In genomic region chr13:21264366-21264765, GRCm38 (mm10) we compare ENCODE assay signal across 9 mouse cellular contexts. TPM values are rescaled to one million over a fixed set of nuclear protein-coding genes. Genes with fewer than 3 reads are reported as not detected.
A peak's percentile ranks its signal among the peaks of the same experiment; 100 is the strongest.
DNase-seq lines count a peak whose midpoint lies in the region; ATAC-seq and TF ChIP-seq lines count a peak whose summit lies in the region.
"Had no signal": no experiment of that assay in that cellular context is flagged by ENCODE, and none has a peak within 500 bp of the region (broad histone marks: within the 10 kb centered on the region; RNA-seq: fewer than 3 reads in every experiment).

No protein-coding gene starts in this region.

- no peak overlapping the region for H3K27ac ChIP-seq in lung, embryonic 15.5 days
- no peak overlapping the region for H3K27ac ChIP-seq in liver, embryonic 13.5 days
- no peak overlapping the region for H3K27ac ChIP-seq in stomach, postnatal 0 days (replicated peaks)

- 3% methylated on average over 11 of the region's 11 CpGs for WGBS in lung, embryonic 15.5 days
- under 1% methylated on average over 11 of the region's 11 CpGs for WGBS in liver, embryonic 13.5 days (ENCODE audit: insufficient replicate concordance)
- WGBS in stomach, postnatal 0 days: 10% methylated on average over 11 of the region's 11 CpGs

- no peak overlapping the region for H3K9ac ChIP-seq in lung, embryonic 15.5 days
- H3K9ac ChIP-seq in liver, embryonic 13.5 days: peak overlapping the region; percentile 49
- H3K9ac ChIP-seq in stomach, postnatal 0 days (ENCODE audit: low read length): no peak overlapping the region

- no peaks in the 10 kb centered on the region for H3K9me3 ChIP-seq in lung, embryonic 15.5 days
- H3K9me3 ChIP-seq in liver, embryonic 13.5 days (replicated peaks): no peaks in the 10 kb centered on the region
- no peaks in the 10 kb centered on the region for H3K9me3 ChIP-seq in stomach, postnatal 0 days (ENCODE audit: control insufficient read depth, low read length)

- H3K4me2 ChIP-seq in lung, embryonic 15.5 days: peak overlapping the region; percentile 51
- peak overlapping the region; percentile 61 for H3K4me2 ChIP-seq in liver, embryonic 13.5 days
- peak overlapping the region; percentile 23 for H3K4me2 ChIP-seq in stomach, postnatal 0 days (replicated peaks; ENCODE audit: low read depth)

- no peak for ATAC-seq in lung, embryonic 15.5 days (ENCODE audit: borderline replicate concordance, extremely low read depth, low FRiP score, low TSS enrichment)
- ATAC-seq in liver, embryonic 13.5 days (ENCODE audit: low read depth): no peak
- no peak for ATAC-seq in stomach, postnatal 0 days (ENCODE audit: low FRiP score, low TSS enrichment)

- TF ChIP-seq CTCF in stomach, postnatal 0 days (IDR thresholded peaks at IDR 0.05; ENCODE audit: low read depth): no peak

- peak; percentile 10 for DNase-seq in adrenal gland, adult 2 months
- DNase-seq in adrenal gland, postnatal 14 days: no peak
- DNase-seq in lung, postnatal 10 days: no peak
- peak; percentile 33 to 53 for DNase-seq in frontal cortex, postnatal 25 days (ENCODE audit: low spot score in 2 of 2)
- peak; percentile 66 for DNase-seq in liver, embryonic 13.5 days
- no peak for DNase-seq in stomach, postnatal 0 days (ENCODE audit: low spot score)
- DNase-seq in adrenal gland, adult 8-10 months: no peak

- H3K27me3 ChIP-seq in lung, embryonic 15.5 days: no peaks in the 10 kb centered on the region
- H3K27me3 ChIP-seq in liver, embryonic 13.5 days: peaks cover 9% of the 10 kb centered on the region; the same call in 1 of the 2 replicates
- H3K27me3 ChIP-seq in stomach, postnatal 0 days (ENCODE audit: control insufficient read depth, insufficient read depth, low read length): no peaks in the 10 kb centered on the region

- H3K36me3 ChIP-seq in lung, embryonic 15.5 days: no peaks in the 10 kb centered on the region
- H3K36me3 ChIP-seq in liver, embryonic 13.5 days: no peaks in the 10 kb centered on the region
- H3K36me3 ChIP-seq in stomach, postnatal 0 days (ENCODE audit: control insufficient read depth, insufficient read depth, low read length): no peaks in the 10 kb centered on the region

- H3K4me3 ChIP-seq in lung, embryonic 15.5 days: peak overlapping the region; percentile 38
- H3K4me3 ChIP-seq in liver, embryonic 13.5 days (replicated peaks): peak overlapping the region; percentile 60
- 0 out of 2 replicates have a peak overlapping the region, but pooled peaks have one; percentile 4 for H3K4me3 ChIP-seq in stomach, postnatal 0 days (ENCODE audit: low read depth, low read length)

- H3K4me1 ChIP-seq in lung, embryonic 15.5 days: peaks cover 16% of the 10 kb centered on the region
- peaks cover 54% of the 10 kb centered on the region for H3K4me1 ChIP-seq in liver, embryonic 13.5 days (replicated peaks)
- no peaks in the 10 kb centered on the region for H3K4me1 ChIP-seq in stomach, postnatal 0 days (replicated peaks; ENCODE audit: control insufficient read depth, insufficient read depth)

- TF ChIP-seq EP300 in stomach, postnatal 0 days (optimal IDR thresholded peaks at IDR 0.05): no peak

RNA-seq across cellular contexts. Expression of gene Gpx5, which starts 28.2 kb away (rescaled TPM):
- total RNA-seq in adrenal gland, adult 2 months (2021): not detected
- not detected in 2 replicates for polyA plus RNA-seq in adrenal gland, adult 2 months (2012; rRNA removed)
- not detected in 2 replicates for total RNA-seq in adrenal gland, postnatal 14 days (2021)
- not detected in 2 replicates for polyA plus RNA-seq in lung, embryonic 15.5 days (2015; fragmentation: Nextera tagmentation; extraction: Ambion mirVana)
- not detected in 2 replicates for polyA plus RNA-seq in liver, embryonic 13.5 days (2015; fragmentation: Nextera tagmentation; extraction: Ambion mirVana)
- polyA plus RNA-seq in stomach, postnatal 0 days (2015; fragmentation: Nextera tagmentation; extraction: Ambion mirVana): 0.06 TPM in 1 of 2 replicates, not detected in the other
- total RNA-seq in adrenal gland, adult 8-10 months (2022): not detected
- total RNA-seq: hematopoietic stem cell, adult 5-6 weeks had no signal

RNA-seq across cellular contexts. Expression of gene Gpx6, which starts 47.6 kb away (rescaled TPM):
- not detected for total RNA-seq in adrenal gland, adult 2 months (2021)
- polyA plus RNA-seq in adrenal gland, adult 2 months (2012; rRNA removed): not detected in 2 replicates
- total RNA-seq in adrenal gland, postnatal 14 days (2021): not detected in 2 replicates
- not detected in 2 replicates for polyA plus RNA-seq in lung, embryonic 15.5 days (2015; fragmentation: Nextera tagmentation; extraction: Ambion mirVana)
- polyA plus RNA-seq in liver, embryonic 13.5 days (2015; fragmentation: Nextera tagmentation; extraction: Ambion mirVana): not detected in 2 replicates
- 0.07 TPM in 1 of 2 replicates, not detected in the other for polyA plus RNA-seq in stomach, postnatal 0 days (2015; fragmentation: Nextera tagmentation; extraction: Ambion mirVana)
- not detected for total RNA-seq in adrenal gland, adult 8-10 months (2022)
- total RNA-seq: hematopoietic stem cell, adult 5-6 weeks had no signal

Comparison
In these comparisons a context has a peak if more than half of its experiments do, and no peak if none do; other contexts are left out.
1. DNase-seq: peak in adrenal gland, adult 2 months (single experiment), frontal cortex, postnatal 25 days (2 of 2) and liver, embryonic 13.5 days (single experiment); none in adrenal gland, postnatal 14 days (single experiment), lung, postnatal 10 days (single experiment), stomach, postnatal 0 days (single experiment) and adrenal gland, adult 8-10 months (single experiment).
2. H3K4me3 ChIP-seq: peak in every context shown above with its lines; median percentile 60 in liver, embryonic 13.5 days; 38 in lung, embryonic 15.5 days; 4 in stomach, postnatal 0 days.
3. Peak in every context shown above with its lines, with median percentiles within 50 percentile points of each other: H3K4me2 ChIP-seq.